Mouse (Mus musculus): ENCODE results near the gene Agfg2. TPM values are rescaled to one million over a fixed set of nuclear protein-coding genes. Genes with fewer than 3 reads are reported as not detected.

Gene Agfg2
- 10 to 100 TPM in 1 of 2 experiments, 1 to 10 TPM in 1; 6.6 to 11.1 TPM for polyA plus RNA-seq (2012; fragmentation: generic; extraction: Trizol)

GRCm38 (mm10) chr5:137684294-137685123 lies at the start of gene Agfg2:
Agfg2 (minus strand) TSS chr5:137684726.

GRCm38 (mm10) chr5:137645652-137646091 lies 38.9 kb downstream of the Agfg2 start, which contains the start of gene Irs3:
Irs3 (minus strand) TSS chr5:137645714.

GRCm38 (mm10) chr5:137641054-137641453 lies 43.5 kb downstream of the Agfg2 start, which contains the start of gene Sap25:
Sap25 (plus strand) TSS chr5:137641334.

GRCm38 (mm10) chr5:137628498-137629305 lies 55.8 kb downstream of the Agfg2 start, which contains the start of the genes Fbxo24, Lrch4 and Gm20605:
Fbxo24 (minus strand) TSS chr5:137629002.
Lrch4 (plus strand) TSS chr5:137629121.
Gm20605 (plus strand) TSS chr5:137629175.

GRCm38 (mm10) chr5:137613550-137613949 lies 71.0 kb downstream of the Agfg2 start, which contains the start of gene Pcolce:
Pcolce (minus strand) TSS chr5:137613784.

GRCm38 (mm10) chr5:137600619-137601364 lies 83.7 kb downstream of the Agfg2 start, which contains the start of gene Mospd3:
Mospd3 (minus strand) TSS chr5:137601058.

Other genes starting within 250 kb of the Agfg2 start
- under 1 TPM; 0.06 to 0.25 TPM for gene Zan, start 207.7 kb downstream of the Agfg2 start, polyA plus RNA-seq (2012; fragmentation: generic; extraction: Trizol)
- gene Pop7, start 182.2 kb downstream of the Agfg2 start, polyA plus RNA-seq (2012; fragmentation: generic; extraction: Trizol) = 10 to 100 TPM; 44.2 to 57.6 TPM
- 10 to 100 TPM in 1 of 2 experiments, 1 to 10 TPM in 1; 2.8 to 14.6 TPM for gene Gigyf1, start 166.2 kb downstream of the Agfg2 start, polyA plus RNA-seq (2012; fragmentation: generic; extraction: Trizol)
- not detected for gene Epo, start 151.5 kb downstream of the Agfg2 start, polyA plus RNA-seq (2012; fragmentation: generic; extraction: Trizol)
- gene Gnb2, start 151.2 kb downstream of the Agfg2 start, polyA plus RNA-seq (2012; fragmentation: generic; extraction: Trizol) = 100 to 1,000 TPM; 814 to 936 TPM
- gene Actl6b, start 131.2 kb downstream of the Agfg2 start, polyA plus RNA-seq (2012; fragmentation: generic; extraction: Trizol) = not detected
- gene Tfr2, start 114.9 kb downstream of the Agfg2 start, polyA plus RNA-seq (2012; fragmentation: generic; extraction: Trizol) = under 1 TPM in 1 of 2 experiments, not detected in 1; 0.06 TPM
- 100 to 1,000 TPM in 1 of 2 experiments, 10 to 100 TPM in 1; 60.1 to 124 TPM for gene Mospd3, start 83.7 kb downstream of the Agfg2 start, polyA plus RNA-seq (2012; fragmentation: generic; extraction: Trizol)
- 1,000 to 10,000 TPM; 1,118 to 1,655 TPM for gene Pcolce, start 70.9 kb downstream of the Agfg2 start, polyA plus RNA-seq (2012; fragmentation: generic; extraction: Trizol)
- gene Fbxo24, start 55.7 kb downstream of the Agfg2 start, polyA plus RNA-seq (2012; fragmentation: generic; extraction: Trizol) = under 1 TPM; 0.23 to 0.85 TPM
- gene Lrch4, start 55.6 kb downstream of the Agfg2 start, polyA plus RNA-seq (2012; fragmentation: generic; extraction: Trizol) = 10 to 100 TPM; 14.3 to 16.6 TPM
- gene Gm20605, start 55.6 kb downstream of the Agfg2 start, polyA plus RNA-seq (2012; fragmentation: generic; extraction: Trizol) = 1 to 10 TPM; 1.4 to 6.0 TPM
- 1 to 10 TPM; 1.8 to 9.1 TPM for gene Sap25, start 43.4 kb downstream of the Agfg2 start, polyA plus RNA-seq (2012; fragmentation: generic; extraction: Trizol)
- under 1 TPM; 0.02 to 0.06 TPM for gene Irs3, start 39.0 kb downstream of the Agfg2 start, polyA plus RNA-seq (2012; fragmentation: generic; extraction: Trizol)
- 1 to 10 TPM; 1.7 to 6.6 TPM for gene Nyap1, start 56.9 kb upstream of the Agfg2 start, polyA plus RNA-seq (2012; fragmentation: generic; extraction: Trizol)
- gene Tsc22d4, start 61.0 kb upstream of the Agfg2 start, polyA plus RNA-seq (2012; fragmentation: generic; extraction: Trizol) = 10 to 100 TPM; 42.1 to 98.9 TPM
- 10 to 100 TPM; 32.9 to 38.5 TPM for gene Ppp1r35, start 94.1 kb upstream of the Agfg2 start, polyA plus RNA-seq (2012; fragmentation: generic; extraction: Trizol)
- gene Mepce, start 102.9 kb upstream of the Agfg2 start, polyA plus RNA-seq (2012; fragmentation: generic; extraction: Trizol) = 10 to 100 TPM; 34.7 to 57.8 TPM
- 1 to 10 TPM in 1 of 2 experiments, under 1 TPM in 1; 0.36 to 7.1 TPM for gene Zcwpw1, start 103.1 kb upstream of the Agfg2 start, polyA plus RNA-seq (2012; fragmentation: generic; extraction: Trizol)
- gene Pilra, start 151.6 kb upstream of the Agfg2 start, polyA plus RNA-seq (2012; fragmentation: generic; extraction: Trizol) = not detected
- gene Pilrb1, start 173.4 kb upstream of the Agfg2 start, polyA plus RNA-seq (2012; fragmentation: generic; extraction: Trizol) = under 1 TPM in 1 of 2 experiments, not detected in 1; 0.15 TPM
- gene Pilrb2, start 187.1 kb upstream of the Agfg2 start, polyA plus RNA-seq (2012; fragmentation: generic; extraction: Trizol) = under 1 TPM in 1 of 2 experiments, not detected in 1; 0.04 TPM
- not detected for gene Cyp3a13, start 236.9 kb upstream of the Agfg2 start, polyA plus RNA-seq (2012; fragmentation: generic; extraction: Trizol)